Mouse (Mus musculus) CH12.LX (cell line): ENCODE measurements at regions not wholly inside any gene's neighbourhood (a gene's known extent, or its start where the extent isn't known, plus 50 kb on each side); places are given as distances from the start of the nearest gene placed in this dataset.

ENCODE experiments used
- DNase-seq: peaks from one replicate; pipeline ENCODE4 v3.0.0-alpha.2; 2013; ENCODE audit errors: extremely low read depth
- H3K27ac ChIP-seq: 2 replicates; pipeline ENCODE4 v1.5.1; 2012; ENCODE audit warnings: low read depth, mild to moderate bottlenecking, control low read depth, moderate library complexity; ENCODE audit not compliant: insufficient read depth
- H3K27me3 ChIP-seq: replicated peaks from 2 replicates; pipeline ENCODE3; 2012; ENCODE audit warnings: inconsistent platforms
- H3K36me3 ChIP-seq, 2 experiments: replicated peaks in 1 of 2; 2 replicates each; pipeline versions ENCODE3 to v1.6.1; 2012; ENCODE audit warnings: inconsistent platforms in 1 of 2, low read length in 1 of 2, mild to moderate bottlenecking in 1 of 2, mixed read lengths in 1 of 2, moderate library complexity in 1 of 2; ENCODE audit not compliant: control insufficient read depth in 1 of 2, insufficient read depth in 1 of 2
- H3K4me1 ChIP-seq, 2 experiments: 2 replicates each; pipeline ENCODE4 v1.6.1; 2012; ENCODE audit warnings: inconsistent platforms in 1 of 2, moderate library complexity in 1 of 2; ENCODE audit not compliant: insufficient read depth in 2 of 2, control insufficient read depth in 1 of 2
- H3K4me2 ChIP-seq: 2 replicates; pipeline ENCODE4 v1.6.1; 2012; ENCODE audit warnings: low read depth, mild to moderate bottlenecking, control low read depth; ENCODE audit not compliant: poor library complexity, insufficient read depth, severe bottlenecking
- H3K4me3 ChIP-seq, 3 experiments: fragments of 150-350 bp in 1 of 3; sonication (generic) in 1 of 3; replicated peaks in 1 of 3; 2 replicates each; pipeline versions ENCODE3 to v1.5.1; 2011 to 2012; ENCODE audit warnings: low read depth in 2 of 3, low read length in 2 of 3, mild to moderate bottlenecking in 2 of 3, moderate library complexity in 2 of 3, control low read depth in 1 of 3, improper control_type of control experiment in 1 of 3, inconsistent platforms in 1 of 3, mixed read lengths in 1 of 3; ENCODE audit not compliant: poor library complexity in 1 of 3
- H3K79me2 ChIP-seq: replicated peaks from 2 replicates; pipeline ENCODE4 v1.6.1; 2012; ENCODE audit warnings: mild to moderate bottlenecking, moderate library complexity; ENCODE audit not compliant: control insufficient read depth, poor library complexity, insufficient read depth, severe bottlenecking; ENCODE audit errors: extremely low read depth
- H3K9ac ChIP-seq: 2 replicates; pipeline ENCODE4 v1.6.1; 2012; ENCODE audit warnings: low read depth, mild to moderate bottlenecking, control low read depth, moderate library complexity; ENCODE audit not compliant: insufficient read depth
- H3K9me3 ChIP-seq: replicated peaks from 2 replicates; pipeline ENCODE3; 2012; ENCODE audit warnings: low read length, inconsistent platforms, mixed read lengths
- BHLHE40 ChIP-seq: IDR thresholded peaks from 2 replicates; pipeline ENCODE4 v1.6.1; 2011; ENCODE audit warnings: mild to moderate bottlenecking, low read depth, low read length, improper control_type of control experiment
- CHD1 ChIP-seq: IDR thresholded peaks from 2 replicates; pipeline ENCODE4 v1.6.1; 2012; ENCODE audit warnings: low read depth, low read length, improper control_type of control experiment, inconsistent platforms
- EP300 ChIP-seq: IDR thresholded peaks from 2 replicates; pipeline ENCODE4 v1.6.1; 2011; ENCODE audit warnings: low read length, improper control_type of control experiment
- ETS1 ChIP-seq: conservative IDR thresholded peaks from 2 replicates; pipeline ENCODE4 v1.6.1; 2012; ENCODE audit warnings: low read depth, mild to moderate bottlenecking, inconsistent platforms, low read length, improper control_type of control experiment, moderate library complexity
- GABPA ChIP-seq: IDR thresholded peaks from 2 replicates; pipeline ENCODE4 v1.6.1; 2012; ENCODE audit warnings: low read depth, low read length, improper control_type of control experiment, inconsistent platforms; ENCODE audit not compliant: insufficient replicate concordance
- HCFC1 ChIP-seq: IDR thresholded peaks from 2 replicates; pipeline ENCODE4 v1.6.1; 2012; ENCODE audit warnings: low read depth, mild to moderate bottlenecking, inconsistent platforms, low read length, improper control_type of control experiment
- IRF4 ChIP-seq: IDR thresholded peaks from 2 replicates; pipeline ENCODE4 v1.6.1; 2014; ENCODE audit warnings: low read depth, mild to moderate bottlenecking, inconsistent platforms, low read length, improper control_type of control experiment
- KAT2A ChIP-seq: IDR thresholded peaks from 2 replicates; pipeline ENCODE4 v1.6.1; 2012; ENCODE audit warnings: low read length, improper control_type of control experiment, inconsistent platforms; ENCODE audit not compliant: insufficient replicate concordance
- MAZ ChIP-seq: IDR thresholded peaks from 2 replicates; pipeline ENCODE4 v1.6.1; 2012; ENCODE audit warnings: low read depth, mild to moderate bottlenecking, inconsistent platforms, low read length, improper control_type of control experiment, moderate library complexity
- MXI1 ChIP-seq: IDR thresholded peaks from 2 replicates; pipeline ENCODE4 v1.6.1; 2011; ENCODE audit warnings: mild to moderate bottlenecking, low read depth, low read length, improper control_type of control experiment
- MYC ChIP-seq: IDR thresholded peaks from 2 replicates; pipeline ENCODE4 v1.6.1; 2011; ENCODE audit warnings: low read depth, mild to moderate bottlenecking, improper control_type of control experiment, low read length
- PAX5 ChIP-seq: IDR thresholded peaks from 2 replicates; pipeline ENCODE4 v1.6.1; 2012; ENCODE audit warnings: low read length, inconsistent platforms, mixed read lengths
- POLR2A ChIP-seq: IDR thresholded peaks from 2 replicates; pipeline ENCODE4 v1.6.1; 2011; ENCODE audit warnings: low read depth, mild to moderate bottlenecking, improper control_type of control experiment, low read length
- TBP ChIP-seq: conservative IDR thresholded peaks from 2 replicates; pipeline ENCODE4 v1.6.1; 2011; ENCODE audit warnings: low read depth, low read length, improper control_type of control experiment
- TCF12 ChIP-seq: IDR thresholded peaks from 2 replicates; pipeline ENCODE4 v1.6.1; 2014; ENCODE audit warnings: low read depth, mild to moderate bottlenecking, inconsistent platforms, low read length, improper control_type of control experiment
- USF2 ChIP-seq: conservative IDR thresholded peaks from 2 replicates; pipeline ENCODE4 v1.6.1; 2011; ENCODE audit warnings: low read depth, low read length, improper control_type of control experiment
- ZC3H11A ChIP-seq: IDR thresholded peaks from 2 replicates; pipeline ENCODE4 v1.6.1; 2012; ENCODE audit warnings: low read depth, mild to moderate bottlenecking, inconsistent platforms, low read length, improper control_type of control experiment
- dilution Hi-C: fragments of 300-500 bp; cut with MboI; formaldehyde crosslinking; loops from 2 replicates; pipeline ENCODE4 v1.14.3; 2020; ENCODE audit warnings: low sequenced_read_pairs; ENCODE audit not compliant: extremely low pct_unique_long_range_greater_than_20kb, extremely low pct_ligation_motif_present
- in situ Hi-C: fragments of 300-500 bp; cut with MboI; formaldehyde crosslinking; loops from 3 replicates; pipeline ENCODE4 v1.14.3; 2019; ENCODE audit warnings: low sequenced_read_pairs, low pct_ligation_motif_present, low pct_unique_long_range_greater_than_20kb, mixed read lengths

DNA sequence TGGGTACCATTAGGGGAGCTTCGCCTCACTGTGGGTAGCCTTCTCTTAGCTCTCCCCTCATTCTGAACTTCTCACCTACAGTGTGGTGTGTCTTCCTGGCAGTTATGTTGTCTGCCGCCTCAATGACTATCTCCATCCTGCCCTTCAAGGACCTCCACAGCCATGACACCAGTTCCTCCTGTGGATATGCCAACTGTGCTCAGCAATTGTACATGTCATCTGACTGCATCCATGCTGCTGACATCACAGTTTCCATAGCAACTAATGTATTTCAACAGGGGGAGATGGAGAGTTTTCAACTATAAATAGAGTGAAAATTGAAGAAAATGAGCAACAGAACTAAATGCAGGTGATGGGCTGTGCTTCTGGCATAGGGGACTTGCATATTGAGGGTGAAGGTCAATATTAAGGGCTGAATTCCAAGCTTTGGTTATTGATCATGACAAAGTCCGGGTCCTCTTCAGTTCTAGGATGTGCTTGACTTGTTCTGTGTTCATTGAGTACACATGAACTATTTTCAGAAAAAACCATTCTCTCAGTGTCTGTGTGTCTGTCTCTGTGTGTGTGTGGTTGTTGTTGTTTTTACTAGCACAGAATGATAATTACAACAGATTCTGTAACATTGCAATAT, 217.5 kb upstream of the Pitrm1 start:
- TF ChIP-seq USF2 (no peak), ZC3H11A (no peak), BHLHE40 (no peak), IRF4 (no peak), MYC (no peak), TBP (no peak), PAX5 (no peak), EP300 (no peak), KAT2A (no peak), MXI1 (no peak), CHD1 (no peak), MAZ (no peak)

DNA sequence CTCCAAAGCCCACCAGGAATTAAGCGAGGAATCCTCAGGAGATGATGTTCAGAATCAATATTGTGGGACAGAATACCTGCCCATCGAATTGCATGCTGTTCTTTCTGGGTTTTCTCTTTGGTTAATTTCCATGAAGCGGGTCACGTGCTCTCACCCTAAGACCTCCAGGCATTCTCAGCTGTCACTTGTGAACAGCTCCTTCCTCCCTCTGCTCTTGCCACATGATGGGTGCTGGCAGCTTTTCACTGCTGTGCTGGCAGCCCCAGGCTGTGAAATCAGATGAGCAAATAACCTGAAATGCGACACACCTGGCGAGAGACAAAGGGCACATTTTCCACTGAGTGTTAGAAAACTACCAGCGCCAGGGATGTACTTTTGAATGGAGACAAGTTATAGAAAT, 207.8 kb upstream of the Pitrm1 start:
- dilution Hi-C loops: no loop called here

More for the DNA sequence above, 217.5 kb upstream of the Pitrm1 start:
- H3K79me2 ChIP-seq: no peaks in the 10 kb centered on the region
- no peaks in the 10 kb centered on the region for H3K27me3 ChIP-seq
- H3K4me1 ChIP-seq: no peaks in the 10 kb centered on the region
- in situ Hi-C loops (no loop called here), dilution Hi-C loops (no loop called here)
- H3K27ac ChIP-seq: no peak overlapping the region
- H3K9me3 ChIP-seq: no peaks in the 10 kb centered on the region
- no peak overlapping the region for H3K9ac ChIP-seq
- DNase-seq: no peak
- H3K4me2 ChIP-seq: no peak overlapping the region
- no peak overlapping the region for H3K4me3 ChIP-seq
- H3K36me3 ChIP-seq: no peaks in the 10 kb centered on the region

More for the DNA sequence above, 207.8 kb upstream of the Pitrm1 start:
- H3K27me3 ChIP-seq: no peaks in the 10 kb centered on the region
- H3K36me3 ChIP-seq: no peaks in the 10 kb centered on the region
- H3K9me3 ChIP-seq: no peaks in the 10 kb centered on the region
- H3K4me1 ChIP-seq: no peaks in the 10 kb centered on the region
- H3K79me2 ChIP-seq: no peaks in the 10 kb centered on the region
- TF ChIP-seq POLR2A (no peak), TCF12 (no peak), KAT2A (no peak), GABPA (no peak), EP300 (no peak), ETS1 (no peak), HCFC1 (no peak)
- no peak overlapping the region for H3K4me2 ChIP-seq
- DNase-seq: no peak
- H3K4me3 ChIP-seq: no peak overlapping the region
- no peak overlapping the region for H3K27ac ChIP-seq
- in situ Hi-C loops: no loop called here
- no peak overlapping the region for H3K9ac ChIP-seq
